Mouse (Mus musculus) stomach, embryonic 16.5 days (tissue): ENCODE measurements at regions not wholly inside any gene's neighbourhood (a gene's known extent, or its start where the extent isn't known, plus 50 kb on each side); places are given as distances from the start of the nearest gene placed in this dataset.

Experiments used
- ATAC-seq: fragments of 200-750 bp; cut with Nextera tagmentation; 2 replicates; pipeline ENCODE4 v1.8.0; 2017; ENCODE audit warnings: moderate number of reproducible peaks, moderate TSS enrichment; ENCODE audit not compliant: insufficient read depth, low FRiP score
- H3K27ac ChIP-seq: fragments of 300-500 bp; sonication (generic); 2 replicates; pipeline ENCODE4 v1.5.1; 2014; ENCODE audit warnings: low read length
- H3K27me3 ChIP-seq: fragments of 300-500 bp; sonication (generic); 2 replicates; pipeline ENCODE4 v1.6.1; 2014; ENCODE audit warnings: low read length, control low read depth, mixed read lengths; ENCODE audit not compliant: control insufficient read depth, insufficient read depth
- H3K36me3 ChIP-seq: fragments of 300-500 bp; sonication (generic); 2 replicates; pipeline ENCODE4 v1.6.1; 2014; ENCODE audit warnings: low read length; ENCODE audit not compliant: control insufficient read depth, insufficient read depth
- H3K4me1 ChIP-seq: fragments of 300-500 bp; sonication (generic); 2 replicates; pipeline ENCODE4 v1.6.1; 2014; ENCODE audit warnings: low read length, control low read depth, mixed read lengths; ENCODE audit not compliant: control insufficient read depth, insufficient read depth
- H3K4me2 ChIP-seq: fragments of 300-500 bp; sonication (generic); 2 replicates; pipeline ENCODE4 v1.6.1; 2014; ENCODE audit warnings: low read depth, low read length, mixed read lengths
- H3K4me3 ChIP-seq: fragments of 300-500 bp; sonication (generic); replicated peaks from 2 replicates; pipeline ENCODE4 v1.5.1; 2014; ENCODE audit warnings: mild to moderate bottlenecking, low read length
- H3K9ac ChIP-seq: fragments of 300-500 bp; sonication (generic); 2 replicates; pipeline ENCODE4 v1.6.1; 2014; ENCODE audit warnings: low read length
- H3K9me3 ChIP-seq: fragments of 300-500 bp; sonication (generic); replicated peaks from 2 replicates; pipeline ENCODE4 v1.6.1; 2016; ENCODE audit warnings: low read length, control low read depth; ENCODE audit not compliant: control insufficient read depth
- WGBS: fragments of 180-500 bp; shearing (Covaris S2); extraction: QIAGEN DNeasy Blood & Tissue Kit; methylation state at CpG from one replicate; pipeline ENCODE4 v1.1.7; 2014; 5-methylcytosine and 5-hydroxymethylcytosine counted together

DNA sequence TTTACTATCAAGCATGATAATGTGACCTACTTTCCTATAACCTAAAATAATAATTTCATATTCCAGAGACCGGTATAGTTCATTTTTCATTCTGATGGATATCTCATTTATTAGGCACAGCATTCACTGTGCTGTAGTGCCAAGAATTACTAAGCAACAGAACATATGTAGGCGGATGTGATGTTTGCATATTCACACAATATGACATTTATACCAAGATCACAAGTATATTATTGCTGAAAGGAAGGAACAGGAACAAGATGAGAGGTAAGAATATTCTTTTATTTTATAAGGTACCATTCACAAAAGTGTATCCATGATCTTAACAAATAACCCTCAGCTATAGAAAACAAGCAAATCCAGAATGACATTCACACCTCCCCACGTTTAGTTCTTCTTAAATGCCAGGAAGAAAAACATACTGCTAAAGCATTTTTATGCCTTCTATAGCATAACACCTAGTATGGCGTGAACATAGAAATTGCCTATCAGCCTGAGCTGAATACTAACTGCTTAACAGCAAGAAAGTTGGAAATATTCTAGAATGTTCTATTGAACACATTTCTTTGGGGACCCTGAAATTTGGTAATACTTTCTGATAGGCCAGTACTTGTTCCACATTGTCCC lies 1062.8 kb upstream of the Acvr2a start:
- Histone ChIP-seq H3K4me1 (no peaks in the 10 kb centered on the region), H3K36me3 (no peaks in the 10 kb centered on the region), H3K9me3 (no peaks in the 10 kb centered on the region), H3K9ac (no peak overlapping the region), H3K4me2 (no peak overlapping the region), H3K4me3 (no peak overlapping the region), H3K27me3 (no peaks in the 10 kb centered on the region), H3K27ac (no peak overlapping the region)
- 82% methylated on average over 4 of the region's 4 CpGs for WGBS
- no peak for ATAC-seq

DNA sequence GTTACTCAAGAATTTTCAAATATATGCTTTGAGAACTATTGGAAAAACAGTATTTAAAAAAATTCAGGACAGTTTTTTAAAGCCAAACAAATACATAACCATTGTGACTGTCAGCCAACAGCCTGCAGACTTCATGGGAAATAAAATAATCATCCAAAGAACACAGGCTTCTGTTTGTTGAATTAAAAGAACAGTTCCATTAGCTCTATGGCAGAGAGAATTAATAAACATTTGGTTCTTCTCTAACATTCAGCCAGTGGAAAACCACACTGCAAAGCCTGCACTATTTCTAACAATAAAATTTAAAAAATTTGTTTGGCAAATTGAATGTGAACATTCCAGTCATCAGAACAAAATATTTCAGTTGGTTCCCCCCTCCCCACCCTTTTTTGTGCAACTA lies 1058.2 kb upstream of the Acvr2a start:
- H3K4me2 ChIP-seq: no peak overlapping the region
- H3K27me3 ChIP-seq: no peaks in the 10 kb centered on the region
- H3K4me3 ChIP-seq: no peak overlapping the region
- ATAC-seq: no peak
- no peak overlapping the region for H3K27ac ChIP-seq
- H3K9me3 ChIP-seq: no peaks in the 10 kb centered on the region
- H3K9ac ChIP-seq: no peak overlapping the region
- no peaks in the 10 kb centered on the region for H3K4me1 ChIP-seq
- H3K36me3 ChIP-seq: no peaks in the 10 kb centered on the region

DNA sequence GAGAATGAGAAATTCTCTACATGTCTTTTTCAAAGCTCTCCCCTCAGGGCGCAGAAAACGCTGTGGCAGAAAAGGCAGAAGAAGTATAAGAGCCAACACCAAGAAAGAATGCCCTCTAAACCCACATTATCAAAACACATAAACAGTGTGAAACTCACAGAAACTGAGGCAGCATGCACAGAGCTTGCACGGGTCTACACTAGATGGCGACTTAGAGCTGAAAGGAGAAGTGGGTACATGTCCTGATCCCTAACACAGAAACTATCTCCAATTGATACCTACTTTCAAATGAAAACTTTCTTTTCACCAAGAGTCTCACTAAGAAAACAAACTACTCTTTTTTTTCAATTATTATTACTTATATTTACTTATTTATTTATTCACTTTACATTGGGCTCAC lies 1057.7 kb upstream of the Acvr2a start:
- no peaks in the 10 kb centered on the region for H3K9me3 ChIP-seq
- no peak overlapping the region for H3K4me2 ChIP-seq
- no peak overlapping the region for H3K27ac ChIP-seq
- H3K4me3 ChIP-seq: no peak overlapping the region
- 52% methylated on average over 4 of the region's 4 CpGs for WGBS
- no peaks in the 10 kb centered on the region for H3K27me3 ChIP-seq
- H3K36me3 ChIP-seq: no peaks in the 10 kb centered on the region
- no peak for ATAC-seq
- H3K4me1 ChIP-seq: no peaks in the 10 kb centered on the region
- no peak overlapping the region for H3K9ac ChIP-seq

DNA sequence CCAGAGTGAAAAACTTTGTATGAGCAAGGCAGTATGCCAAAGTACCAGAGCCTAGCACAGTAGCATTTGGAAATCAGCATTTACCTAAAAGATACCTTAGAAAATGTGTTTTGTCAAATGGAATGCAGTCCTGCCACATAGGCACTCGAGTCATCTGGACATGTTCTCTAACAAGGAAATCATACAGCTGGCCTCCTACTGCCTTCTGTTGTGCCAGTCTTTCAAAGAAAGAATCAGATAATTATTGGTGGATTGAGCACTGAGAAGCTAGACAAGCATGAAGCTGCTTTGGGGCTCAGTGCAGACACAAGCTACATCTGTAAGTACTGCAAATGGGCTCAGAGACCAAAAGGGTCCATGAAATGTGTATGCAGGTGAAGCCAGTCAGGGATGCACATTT lies 1038.1 kb upstream of the Acvr2a start:
- H3K4me3 ChIP-seq: no peak overlapping the region
- no peaks in the 10 kb centered on the region for H3K4me1 ChIP-seq
- no peak for ATAC-seq
- H3K27me3 ChIP-seq: no peaks in the 10 kb centered on the region
- no peak overlapping the region for H3K4me2 ChIP-seq
- WGBS: 59% methylated on average over 1 of the region's 1 CpGs
- H3K36me3 ChIP-seq: no peaks in the 10 kb centered on the region
- H3K9me3 ChIP-seq: no peaks in the 10 kb centered on the region
- H3K9ac ChIP-seq: no peak overlapping the region
- H3K27ac ChIP-seq: no peak overlapping the region

DNA sequence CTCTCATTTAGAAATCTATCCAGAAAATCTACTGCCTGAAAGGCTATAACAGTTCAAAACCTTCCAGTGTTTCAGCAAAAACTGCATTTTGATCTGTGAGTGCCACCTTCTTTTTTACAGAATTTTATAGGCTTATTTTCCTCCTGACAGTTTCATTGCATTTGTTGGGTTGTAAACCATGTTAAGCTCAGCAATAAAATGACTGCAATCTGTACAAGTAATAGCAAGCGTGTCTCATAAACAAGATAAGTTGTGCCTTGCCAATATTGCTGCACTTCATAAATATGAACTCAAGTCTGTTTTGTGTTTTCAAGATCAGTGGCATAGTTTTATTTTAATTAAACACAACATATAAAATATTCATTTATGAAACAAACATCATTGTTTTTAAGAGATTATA lies 1036.9 kb upstream of the Acvr2a start:
- Histone ChIP-seq H3K36me3 (no peaks in the 10 kb centered on the region), H3K9me3 (no peaks in the 10 kb centered on the region), H3K9ac (no peak overlapping the region), H3K4me2 (no peak overlapping the region), H3K4me1 (no peaks in the 10 kb centered on the region), H3K27ac (no peak overlapping the region), H3K4me3 (no peak overlapping the region), H3K27me3 (no peaks in the 10 kb centered on the region)
- WGBS: 90% methylated on average over 1 of the region's 1 CpGs
- no peak for ATAC-seq

DNA sequence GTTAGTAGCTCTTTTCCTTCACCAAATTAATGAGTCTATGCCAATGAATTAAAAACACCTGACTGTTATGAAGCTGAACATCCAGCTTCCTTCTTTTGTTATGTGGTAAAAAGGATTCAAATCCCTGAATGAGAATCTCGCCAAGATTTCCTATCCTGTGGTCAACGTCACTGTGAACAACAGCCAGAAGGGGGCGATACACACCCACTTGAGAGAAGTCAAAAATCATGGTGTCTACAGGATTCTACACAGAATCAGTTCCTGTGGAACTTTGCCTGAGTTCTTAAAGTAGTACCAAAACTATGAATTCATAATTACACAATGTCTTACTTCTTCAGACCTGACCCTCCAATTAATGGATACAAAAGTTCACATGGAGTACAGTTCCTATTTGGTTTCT lies 1028.1 kb upstream of the Acvr2a start:
- no peak for ATAC-seq
- Histone ChIP-seq H3K36me3 (no peaks in the 10 kb centered on the region), H3K4me3 (no peak overlapping the region), H3K4me2 (no peak overlapping the region), H3K4me1 (no peaks in the 10 kb centered on the region), H3K27ac (no peak overlapping the region), H3K9ac (no peak overlapping the region), H3K9me3 (no peaks in the 10 kb centered on the region), H3K27me3 (no peaks in the 10 kb centered on the region)
- WGBS: 6% methylated on average over 3 of the region's 3 CpGs

DNA sequence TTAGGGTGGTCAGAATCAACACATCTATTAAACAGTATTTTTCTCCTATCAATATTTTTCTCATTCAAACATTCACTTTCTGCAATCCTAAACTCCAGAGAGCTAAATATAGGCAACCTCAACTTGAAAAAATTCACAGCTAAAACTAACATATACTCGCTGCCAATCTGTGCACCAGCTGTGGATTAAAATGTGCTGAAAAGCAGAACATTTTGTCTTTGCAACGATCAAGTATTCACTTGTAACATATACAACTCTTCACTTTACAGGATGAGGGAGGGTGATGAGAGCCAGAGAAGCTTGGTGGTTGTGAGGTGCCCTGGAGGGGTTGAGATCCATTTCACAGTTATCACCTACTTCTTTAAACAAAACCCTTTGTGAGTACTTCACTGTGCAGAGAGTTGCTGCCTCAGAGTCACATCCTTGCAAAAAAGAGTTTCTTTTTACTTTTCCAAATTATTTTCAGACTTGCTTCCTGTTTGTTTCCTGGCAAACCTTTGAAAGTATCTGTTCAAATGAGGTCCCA lies 991.1 kb upstream of the Acvr2a start:
- WGBS: 46% methylated on average over 2 of the region's 2 CpGs
- H3K4me3 ChIP-seq: no peak overlapping the region
- H3K4me2 ChIP-seq: no peak overlapping the region
- no peak for ATAC-seq
- no peaks in the 10 kb centered on the region for H3K27me3 ChIP-seq
- no peaks in the 10 kb centered on the region for H3K9me3 ChIP-seq
- H3K27ac ChIP-seq: no peak overlapping the region
- no peaks in the 10 kb centered on the region for H3K36me3 ChIP-seq
- no peaks in the 10 kb centered on the region for H3K4me1 ChIP-seq
- no peak overlapping the region for H3K9ac ChIP-seq

DNA sequence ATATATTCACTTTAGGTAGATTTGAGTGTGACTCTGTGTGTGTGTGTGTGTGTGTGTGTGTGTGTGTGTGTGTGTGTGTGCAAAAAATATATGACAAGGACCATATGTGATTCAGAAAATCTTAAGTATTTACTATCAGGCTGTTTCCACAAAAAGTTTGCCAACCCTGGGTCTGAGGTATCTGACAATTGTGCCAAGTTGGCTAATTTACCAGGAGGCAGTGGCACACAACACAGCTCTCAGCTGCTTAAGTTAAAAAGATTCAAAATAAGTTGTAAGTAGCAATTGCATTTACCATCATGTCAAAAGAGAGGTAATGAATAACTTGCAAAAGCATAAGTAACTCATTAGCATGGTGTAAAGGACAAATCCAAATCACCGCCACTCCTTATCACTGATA lies 981.4 kb upstream of the Acvr2a start:
- no peaks in the 10 kb centered on the region for H3K9me3 ChIP-seq
- no peaks in the 10 kb centered on the region for H3K36me3 ChIP-seq
- no peak overlapping the region for H3K27ac ChIP-seq
- no peak overlapping the region for H3K9ac ChIP-seq
- no peak overlapping the region for H3K4me2 ChIP-seq
- no peaks in the 10 kb centered on the region for H3K27me3 ChIP-seq
- no peaks in the 10 kb centered on the region for H3K4me1 ChIP-seq
- H3K4me3 ChIP-seq: no peak overlapping the region
- 87% methylated on average over 1 of the region's 1 CpGs for WGBS
- no peak for ATAC-seq

DNA sequence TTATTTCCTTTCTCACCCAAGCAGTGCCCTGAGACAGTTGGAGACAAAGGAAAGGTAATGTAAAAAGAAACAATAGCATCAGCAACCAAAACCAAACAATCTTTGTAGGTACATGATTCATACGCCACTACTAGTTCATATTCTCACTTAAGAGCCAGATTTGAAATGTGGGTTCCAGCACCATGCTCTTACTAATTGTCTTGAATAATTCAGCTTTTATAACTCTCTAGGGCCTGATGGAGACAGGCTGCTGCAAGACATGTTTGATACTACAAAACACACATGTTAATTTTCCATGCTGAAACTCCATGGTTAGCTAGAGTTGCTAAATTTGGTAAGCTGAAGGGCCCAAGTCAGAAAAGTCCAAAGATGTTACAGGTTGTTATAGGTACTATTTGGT lies 980.4 kb upstream of the Acvr2a start:
- Histone ChIP-seq H3K27ac (no peak overlapping the region), H3K27me3 (no peaks in the 10 kb centered on the region), H3K9me3 (no peaks in the 10 kb centered on the region), H3K9ac (no peak overlapping the region), H3K36me3 (no peaks in the 10 kb centered on the region), H3K4me1 (no peaks in the 10 kb centered on the region), H3K4me2 (no peak overlapping the region), H3K4me3 (no peak overlapping the region)
- WGBS: 79% methylated on average over 1 of the region's 1 CpGs
- ATAC-seq: no peak
